Mouse (Mus musculus) midbrain, embryonic 14.5 days (tissue): ENCODE data around the gene Racgap1. TPM values are rescaled to one million over a fixed set of nuclear protein-coding genes. Genes with fewer than 3 reads are reported as not detected.

Source experiments
- ATAC-seq: fragments of 200-750 bp; cut with Nextera tagmentation; 2 replicates; pipeline ENCODE4 v1.8.0; 2017; ENCODE audit warnings: moderate number of reproducible peaks, moderate library complexity; ENCODE audit not compliant: low FRiP score, low TSS enrichment
- DNase-seq: peaks from one replicate; pipeline ENCODE4 v3.0.0-alpha.2; 2015
- H3K27ac ChIP-seq: fragments of 300-500 bp; sonication (generic); replicated peaks from 2 replicates; pipeline ENCODE4 v1.5.1; 2014; ENCODE audit warnings: mild to moderate bottlenecking, low read depth, low read length, moderate library complexity
- H3K27me3 ChIP-seq: fragments of 300-500 bp; sonication (generic); 2 replicates; pipeline ENCODE4 v1.6.1; 2014; ENCODE audit warnings: low read length, control low read depth, mixed read lengths; ENCODE audit not compliant: control insufficient read depth, insufficient read depth
- H3K36me3 ChIP-seq: fragments of 300-500 bp; sonication (generic); 2 replicates; pipeline ENCODE4 v1.6.1; 2014; ENCODE audit warnings: low read length, control low read depth; ENCODE audit not compliant: control insufficient read depth, insufficient read depth
- H3K4me1 ChIP-seq: fragments of 300-500 bp; sonication (generic); 2 replicates; pipeline ENCODE4 v1.6.1; 2014; ENCODE audit warnings: mild to moderate bottlenecking, antibody characterized with exemption, low read length, control low read depth; ENCODE audit not compliant: control insufficient read depth, insufficient read depth
- H3K4me2 ChIP-seq: fragments of 300-500 bp; sonication (generic); 2 replicates; pipeline ENCODE4 v1.6.1; 2014; ENCODE audit warnings: mild to moderate bottlenecking, low read length, moderate library complexity
- H3K4me3 ChIP-seq: fragments of 300-500 bp; sonication (generic); replicated peaks from 2 replicates; pipeline ENCODE4 v1.5.1; 2014; ENCODE audit warnings: low read depth, low read length
- H3K9ac ChIP-seq: fragments of 300-500 bp; sonication (generic); replicated peaks from 2 replicates; pipeline ENCODE4 v1.6.1; 2014; ENCODE audit warnings: mild to moderate bottlenecking, low read length, moderate library complexity
- H3K9me3 ChIP-seq: fragments of 300-500 bp; sonication (generic); 2 replicates; pipeline ENCODE4 v1.6.1; 2016; ENCODE audit warnings: low read length, control low read depth, mixed read lengths; ENCODE audit not compliant: control insufficient read depth
- WGBS: fragments of 180-500 bp; shearing (Covaris S2); extraction: QIAGEN DNeasy Blood & Tissue Kit; methylation state at CpG from one replicate; pipeline ENCODE4 v1.1.7; 2014; 5-methylcytosine and 5-hydroxymethylcytosine counted together
- polyA plus RNA-seq: library from polyadenylated mRNA; unstranded; fragments of >200 nt; fragmentation: Nextera tagmentation; extraction: Ambion mirVana; gene quantifications from 2 replicates; pipeline ENCODE4 v1.2.1, GENCODE M21; 2014

Racgap1 gene
- polyA plus RNA-seq, 1 experiment from 2014 or later, result 64.0 TPM

DNA sequence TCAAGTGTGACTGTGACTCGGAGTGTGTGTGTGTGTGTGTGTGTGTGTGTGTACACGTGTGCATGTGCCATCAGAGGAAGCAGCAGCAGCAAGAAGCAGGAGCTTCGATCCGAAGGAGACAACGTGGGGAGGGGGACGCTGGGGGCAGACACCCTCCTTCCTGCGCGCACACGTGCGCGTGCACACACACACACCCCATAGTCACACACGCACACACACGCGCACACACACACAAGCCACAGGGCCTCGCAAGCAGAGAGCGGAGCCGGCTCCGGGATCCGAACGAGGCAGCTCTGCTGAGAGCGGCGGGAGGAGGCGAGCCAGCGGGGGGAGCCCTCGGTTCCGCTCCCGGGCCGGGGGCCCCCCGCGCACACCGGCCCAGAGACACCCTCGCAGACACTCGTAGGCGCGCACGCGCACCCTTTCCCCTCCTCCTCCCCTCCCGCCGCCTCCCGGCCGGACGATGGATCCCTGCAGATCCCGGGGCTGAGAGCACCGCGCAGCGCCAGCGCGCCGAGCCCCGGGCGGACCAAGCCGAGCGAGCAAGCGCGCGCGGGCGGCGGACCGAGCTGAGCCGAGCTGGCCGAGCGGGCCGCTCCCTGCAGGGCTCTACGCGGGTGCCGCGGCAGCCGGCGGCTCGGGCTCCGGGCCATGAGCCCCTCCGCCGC is 18.8 kb upstream of the Racgap1 start, which contains the start of gene Asic1:
Gene Asic1 (plus strand): TSS at position 215 of the 668 bp plus-strand sequence.
- peak within 1 kb of the TSS; percentile 92 for H3K27ac ChIP-seq
- under 1% methylated on average over 69 of the region's 74 CpGs for whole genome bisulfite sequencing
- no peaks in the 10 kb centered on the region for H3K9me3 ChIP-seq
- peak; percentile 86 for DNase-seq
- H3K9ac ChIP-seq, result peak within 1 kb of the TSS; percentile 92
- H3K4me1 ChIP-seq, result peaks cover 57% of the 10 kb centered on the region
- peak within 1 kb of the TSS; percentile 82 for H3K4me2 ChIP-seq
- H3K36me3 ChIP-seq, result peaks cover 18% of the 10 kb centered on the region; the same call in 1 of the 2 replicates
- H3K4me3 ChIP-seq, result peak within 1 kb of the TSS; percentile 83
- ATAC-seq, result peak; percentile 73
- H3K27me3 ChIP-seq, result no peaks in the 10 kb centered on the region

DNA sequence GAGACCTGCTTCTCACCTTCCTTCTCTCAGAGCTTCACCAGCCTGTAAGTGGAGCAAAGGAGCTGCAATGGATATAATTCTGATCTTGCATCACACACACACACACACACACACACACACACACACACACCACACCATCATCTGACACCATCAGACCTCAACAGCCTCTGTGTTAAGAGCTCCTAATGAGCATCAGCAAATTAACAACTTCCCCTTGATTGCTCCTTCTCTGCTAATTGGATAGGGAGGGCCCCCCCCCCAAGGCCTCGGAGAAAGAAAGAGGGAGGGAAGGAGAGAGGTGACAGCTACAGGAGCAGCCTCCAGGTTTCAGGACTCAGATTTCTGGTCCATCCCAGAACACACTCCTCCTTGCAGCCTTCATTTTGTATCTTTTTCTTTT is 17.9 kb upstream of the Racgap1 start:
- Histone ChIP-seq H3K4me2 (peak overlapping the region; percentile 82), H3K27me3 (no peaks in the 10 kb centered on the region), H3K4me1 (peaks cover 58% of the 10 kb centered on the region), H3K4me3 (no peak overlapping the region), H3K9me3 (no peaks in the 10 kb centered on the region), H3K27ac (peak overlapping the region; percentile 92), H3K36me3 (peaks cover 15% of the 10 kb centered on the region; the same call in 1 of the 2 replicates), H3K9ac (no peak overlapping the region)
- 17% methylated on average over 1 of the region's 1 CpGs for WGBS
- DNase-seq, result no peak
- no peak for ATAC-seq

DNA sequence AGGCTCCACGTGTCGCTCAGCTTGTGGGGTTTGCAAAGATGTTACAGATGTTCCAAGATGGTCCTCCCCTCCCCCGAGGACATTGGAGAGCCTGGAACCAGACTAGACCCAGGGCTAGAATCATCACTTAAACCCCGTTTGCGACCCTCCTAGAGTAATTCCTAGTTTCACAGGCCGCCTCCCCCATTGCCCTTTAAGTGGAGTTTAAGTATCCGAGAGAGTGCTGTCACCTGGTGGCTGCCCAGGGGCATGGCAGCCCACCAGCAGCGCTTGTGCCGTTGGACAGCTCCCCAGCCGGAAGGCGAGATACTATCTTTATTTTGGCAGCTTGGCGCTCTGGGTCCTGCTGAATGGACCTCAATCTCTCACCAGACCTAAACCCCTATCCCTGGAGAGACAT is 17.4 kb upstream of the Racgap1 start:
- ATAC-seq (no peak), DNase-seq (peak; percentile 91)
- H3K4me1 ChIP-seq, result peaks cover 60% of the 10 kb centered on the region
- no peak overlapping the region for H3K9ac ChIP-seq
- peaks cover 12% of the 10 kb centered on the region; the same call in 1 of the 2 replicates for H3K36me3 ChIP-seq
- peak overlapping the region; percentile 82 for H3K4me2 ChIP-seq
- no peak overlapping the region for H3K4me3 ChIP-seq
- peak overlapping the region; percentile 92; the same call in 1 of the 2 replicates for H3K27ac ChIP-seq
- no peaks in the 10 kb centered on the region for H3K9me3 ChIP-seq
- WGBS, result 2% methylated on average over 12 of the region's 12 CpGs
- H3K27me3 ChIP-seq, result no peaks in the 10 kb centered on the region

DNA sequence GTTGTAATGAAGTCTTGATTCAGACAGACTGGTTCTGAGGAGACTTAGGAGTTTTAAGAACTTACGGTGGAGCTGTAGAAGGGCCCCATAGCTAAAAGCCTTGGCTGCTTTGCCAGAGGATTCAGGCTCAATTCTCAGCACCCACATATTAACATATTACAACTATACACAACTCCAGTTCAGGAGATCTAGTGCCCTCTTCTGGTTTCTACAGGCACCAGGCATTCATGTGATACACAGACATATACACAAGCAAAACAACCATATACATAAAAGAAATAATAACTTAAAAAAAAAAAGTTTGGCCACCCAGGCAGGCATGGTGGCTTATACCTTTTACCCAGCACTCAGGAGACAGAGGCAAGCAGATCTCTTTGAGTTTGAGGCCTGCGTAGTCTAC is 16.1 kb upstream of the Racgap1 start:
- ATAC-seq (no peak), DNase-seq (no peak)
- Histone ChIP-seq H3K9ac (no peak overlapping the region), H3K27me3 (no peaks in the 10 kb centered on the region), H3K9me3 (no peaks in the 10 kb centered on the region), H3K36me3 (0 out of 2 replicates have a peak, but pooled peaks cover 4% of the 10 kb centered on the region), H3K4me3 (no peak overlapping the region), H3K27ac (no peak overlapping the region), H3K4me2 (no peak overlapping the region), H3K4me1 (peaks cover 53% of the 10 kb centered on the region)
- 94% methylated on average over 2 of the region's 2 CpGs for WGBS

DNA sequence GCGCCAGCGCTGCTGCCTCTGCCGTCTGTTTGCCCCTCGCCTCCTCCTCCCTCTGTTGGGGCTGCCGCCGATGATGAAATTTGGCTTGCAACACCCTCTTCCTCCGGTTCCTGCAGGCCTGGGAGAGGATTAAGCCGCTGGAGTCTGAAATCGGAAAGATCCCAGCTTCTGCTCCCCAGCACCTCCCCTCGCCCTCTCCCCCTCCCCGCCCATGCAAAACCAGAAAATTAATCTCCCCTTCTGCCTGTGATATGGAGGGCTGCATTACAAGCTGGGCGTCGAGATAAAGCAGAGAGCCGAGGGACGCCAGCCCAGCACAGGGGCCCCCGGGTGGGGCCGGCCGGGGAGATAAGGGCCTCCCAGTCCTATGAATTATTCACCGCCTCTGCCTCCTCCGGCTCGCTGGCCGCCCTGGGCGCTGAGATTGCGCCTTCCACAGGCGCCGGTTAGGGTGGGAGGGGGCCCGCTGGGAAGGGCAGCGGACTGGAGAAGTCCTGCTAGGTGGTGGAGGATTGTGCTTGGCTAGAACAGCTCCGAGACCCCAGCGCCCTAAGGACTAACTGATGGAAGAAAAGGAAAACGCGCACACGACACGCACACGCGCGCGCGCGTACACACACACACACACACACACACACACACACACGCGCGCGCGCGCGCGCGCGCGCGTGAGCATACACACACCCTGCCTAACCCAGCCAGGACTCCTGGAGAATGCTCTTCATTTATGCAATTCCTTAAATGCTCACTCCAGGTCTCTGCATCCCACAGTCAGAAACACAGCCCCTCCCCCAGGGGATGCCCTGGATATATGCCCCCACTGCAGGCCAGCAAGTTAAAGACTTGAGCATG is 13.4 kb upstream of the Racgap1 start:
- no peaks in the 10 kb centered on the region for H3K27me3 ChIP-seq
- ATAC-seq (peak; percentile 90), DNase-seq (peak; percentile 89)
- peaks cover 45% of the 10 kb centered on the region for H3K4me1 ChIP-seq
- 1% methylated on average over 44 of the region's 52 CpGs for WGBS
- H3K4me3 ChIP-seq, result peak overlapping the region; percentile 37
- H3K9me3 ChIP-seq, result no peaks in the 10 kb centered on the region
- peak overlapping the region; percentile 88 for H3K27ac ChIP-seq
- peak overlapping the region; percentile 59 for H3K4me2 ChIP-seq
- H3K9ac ChIP-seq, result peak overlapping the region; percentile 46
- no peaks in the 10 kb centered on the region for H3K36me3 ChIP-seq

DNA sequence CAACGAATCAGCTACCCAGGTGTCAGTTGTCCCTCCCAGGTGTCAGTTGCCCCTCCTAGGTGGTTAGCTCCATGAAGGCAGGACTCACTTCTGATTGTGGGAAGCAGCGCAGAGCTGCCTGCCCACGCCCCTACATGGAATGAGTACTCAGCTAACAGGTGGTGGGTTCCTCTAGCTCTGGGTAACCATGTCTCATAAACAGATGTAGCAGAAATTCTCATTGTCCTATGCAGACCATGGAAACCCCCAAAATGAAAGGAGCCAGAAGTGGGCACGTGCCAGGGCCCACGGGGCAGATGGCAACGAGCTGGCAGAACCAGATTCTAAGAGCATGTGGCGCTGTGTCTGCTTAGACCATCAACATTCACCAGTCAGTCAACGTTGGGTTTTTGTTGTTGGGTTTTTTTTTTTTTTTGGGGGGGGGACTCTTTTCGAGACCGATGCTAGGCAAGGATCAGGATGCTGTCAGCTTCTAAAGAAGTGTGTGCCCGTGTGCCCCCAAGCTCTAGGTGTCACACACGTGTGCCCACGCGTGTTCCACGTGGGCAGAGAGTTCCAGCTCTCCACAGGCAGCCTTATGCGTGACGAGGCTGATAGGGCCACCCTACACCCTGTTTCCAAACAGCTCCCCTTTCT is 12.6 kb upstream of the Racgap1 start:
- H3K9me3 ChIP-seq, result no peaks in the 10 kb centered on the region
- H3K4me3 ChIP-seq, result peak overlapping the region; percentile 37
- DNase-seq, result no peak
- H3K27me3 ChIP-seq, result no peaks in the 10 kb centered on the region
- ATAC-seq, result no peak
- 5% methylated on average over 17 of the region's 17 CpGs for WGBS
- H3K4me1 ChIP-seq, result peaks cover 44% of the 10 kb centered on the region
- no peaks in the 10 kb centered on the region for H3K36me3 ChIP-seq
- H3K9ac ChIP-seq, result peak overlapping the region; percentile 46
- H3K27ac ChIP-seq, result peak overlapping the region; percentile 88
- peak overlapping the region; percentile 59 for H3K4me2 ChIP-seq

DNA sequence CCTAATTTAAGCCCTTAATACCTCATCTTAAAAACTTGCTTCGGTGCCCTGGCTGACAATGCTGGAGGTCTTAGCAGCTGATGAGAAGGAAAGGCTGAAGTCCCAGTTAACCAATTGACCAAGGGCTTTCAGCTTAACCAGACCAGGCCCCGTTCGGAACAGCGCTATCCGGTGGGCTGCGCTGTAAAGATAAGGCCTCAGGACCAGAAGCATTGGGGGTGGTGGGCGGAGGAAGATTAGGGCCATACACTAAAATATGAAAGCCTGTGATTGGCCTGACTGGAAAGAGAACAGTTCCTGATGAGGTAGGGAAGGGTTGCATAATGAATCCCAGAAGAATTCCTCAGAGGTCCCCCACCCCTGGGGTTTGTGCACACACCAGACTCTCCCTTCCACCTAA is 10.9 kb upstream of the Racgap1 start:
- H3K4me3 ChIP-seq, result no peak overlapping the region
- DNase-seq (peak; percentile 63), ATAC-seq (no peak)
- no peak overlapping the region for H3K9ac ChIP-seq
- H3K9me3 ChIP-seq, result no peaks in the 10 kb centered on the region
- H3K4me1 ChIP-seq, result peaks cover 38% of the 10 kb centered on the region
- no peaks in the 10 kb centered on the region for H3K27me3 ChIP-seq
- peak overlapping the region; percentile 47 for H3K27ac ChIP-seq
- H3K4me2 ChIP-seq, result no peak overlapping the region
- 51% methylated on average over 7 of the region's 7 CpGs for WGBS
- H3K36me3 ChIP-seq, result no peaks in the 10 kb centered on the region

DNA sequence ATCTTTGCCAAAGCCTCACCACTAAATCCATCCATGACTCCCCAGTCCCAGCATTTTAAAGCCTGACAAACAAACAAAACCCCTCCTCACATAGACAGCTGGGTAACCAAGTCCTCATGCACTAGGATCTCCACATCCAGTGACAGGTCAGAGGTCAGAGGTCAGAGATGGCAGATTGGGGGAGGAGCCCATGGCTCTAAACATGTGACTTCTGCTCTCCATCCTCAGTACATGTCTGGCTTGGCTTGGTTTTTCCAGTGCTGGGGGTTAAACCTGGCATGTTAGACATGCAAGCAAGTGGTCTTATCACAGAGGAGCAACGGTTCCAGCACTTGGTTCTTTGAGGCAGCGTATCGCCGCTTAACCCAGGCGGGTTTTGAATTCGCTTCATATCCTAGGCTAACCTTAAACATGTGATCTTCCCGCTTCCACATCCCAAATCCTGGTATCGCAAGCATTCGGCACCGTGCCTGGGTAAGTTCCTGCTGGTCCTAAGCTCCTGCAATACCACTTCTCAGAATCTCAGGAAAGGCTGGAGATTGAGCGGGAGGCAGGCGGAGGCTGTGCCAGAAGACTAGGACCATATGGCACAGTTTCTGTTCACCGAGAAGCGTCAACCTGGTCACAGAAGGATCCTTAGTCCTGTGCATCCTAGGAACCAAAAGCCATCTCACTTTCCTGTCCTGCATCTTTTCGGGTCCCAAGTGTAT is 9.8 kb upstream of the Racgap1 start:
- 94% methylated on average over 15 of the region's 15 CpGs for WGBS
- Histone ChIP-seq H3K9me3 (no peaks in the 10 kb centered on the region), H3K36me3 (no peaks in the 10 kb centered on the region), H3K27me3 (no peaks in the 10 kb centered on the region), H3K4me3 (no peak overlapping the region), H3K27ac (peak overlapping the region; percentile 74), H3K4me2 (no peak overlapping the region), H3K9ac (no peak overlapping the region), H3K4me1 (peaks cover 33% of the 10 kb centered on the region)
- DNase-seq (no peak), ATAC-seq (no peak)
